Mouse (Mus musculus): ENCODE results near the gene Cnmd. TPM values are rescaled to one million over a fixed set of nuclear protein-coding genes. Genes with fewer than 3 reads are reported as not detected.

Gene Cnmd
- total and polyA plus RNA-seq, 2 experiments from 2014 or later = 0.98 TPM; not detected in 1

GRCm38 (mm10) chr14:79594069-79594468 lies 67.9 kb downstream of the Cnmd start:
- H3K27ac ChIP-seq (ENCODE audit: low read depth) = no peak overlapping the region
- no peak overlapping the region for H3K4me3 ChIP-seq (ENCODE audit: low read depth, low read length)
- no peaks in the 10 kb centered on the region for H3K9me3 ChIP-seq (replicated peaks; ENCODE audit: control insufficient read depth, low read length)
- peaks cover 7% of the 10 kb centered on the region; the same call in 1 of the 2 replicates for H3K4me1 ChIP-seq (ENCODE audit: control insufficient read depth, insufficient read depth)
- no peak for DNase-seq (ENCODE audit: low spot score)
- TF ChIP-seq EP300 (IDR thresholded peaks at IDR 0.05; ENCODE audit: low read depth) (no peak), CTCF (IDR thresholded peaks at IDR 0.05; ENCODE audit: low read depth) (no peak)
- no peak overlapping the region for H3K9ac ChIP-seq (replicated peaks; ENCODE audit: low read depth, low read length)
- peaks cover 33% of the 10 kb centered on the region for H3K36me3 ChIP-seq (replicated peaks; ENCODE audit: control insufficient read depth, insufficient read depth, low read length)
- ATAC-seq (ENCODE audit: insufficient read depth, low read depth) = no peak
- WGBS = 84% methylated on average over 5 of the region's 5 CpGs
- no peak overlapping the region for H3K4me2 ChIP-seq (ENCODE audit: low read depth, low read length)
- H3K27me3 ChIP-seq (ENCODE audit: control insufficient read depth, insufficient read depth, low read length) = no peaks in the 10 kb centered on the region

GRCm38 (mm10) chr14:79591611-79592010 lies 70.4 kb downstream of the Cnmd start:
- H3K36me3 ChIP-seq (replicated peaks; ENCODE audit: control insufficient read depth, insufficient read depth, low read length) = peaks cover 12% of the 10 kb centered on the region
- DNase-seq (ENCODE audit: low spot score) = no peak
- no peaks in the 10 kb centered on the region for H3K9me3 ChIP-seq (replicated peaks; ENCODE audit: control insufficient read depth, low read length)
- no peak overlapping the region for H3K4me3 ChIP-seq (ENCODE audit: low read depth, low read length)
- TF ChIP-seq CTCF (IDR thresholded peaks at IDR 0.05; ENCODE audit: low read depth) (no peak), EP300 (IDR thresholded peaks at IDR 0.05; ENCODE audit: low read depth) (no peak)
- no peak overlapping the region for H3K9ac ChIP-seq (replicated peaks; ENCODE audit: low read depth, low read length)
- 88% methylated on average over 2 of the region's 2 CpGs for WGBS
- no peak overlapping the region for H3K27ac ChIP-seq (ENCODE audit: low read depth)
- no peak for ATAC-seq (ENCODE audit: insufficient read depth, low read depth)
- H3K4me1 ChIP-seq (ENCODE audit: control insufficient read depth, insufficient read depth) = peaks cover 18% of the 10 kb centered on the region
- no peak overlapping the region for H3K4me2 ChIP-seq (ENCODE audit: low read depth, low read length)
- H3K27me3 ChIP-seq (ENCODE audit: control insufficient read depth, insufficient read depth, low read length) = no peaks in the 10 kb centered on the region

- Histone ChIP-seq H3K27me3 (ENCODE audit: control insufficient read depth, insufficient read depth, low read length) (no peaks in the 10 kb centered on the region), H3K36me3 (replicated peaks; ENCODE audit: control insufficient read depth, insufficient read depth, low read length) (peaks cover 7% of the 10 kb centered on the region), H3K4me1 (ENCODE audit: control insufficient read depth, insufficient read depth) (peaks cover 22% of the 10 kb centered on the region), H3K9ac (replicated peaks; ENCODE audit: low read depth, low read length) (no peak overlapping the region), H3K27ac (ENCODE audit: low read depth) (no peak overlapping the region), H3K4me2 (ENCODE audit: low read depth, low read length) (no peak overlapping the region), H3K4me3 (ENCODE audit: low read depth, low read length) (no peak overlapping the region), H3K9me3 (replicated peaks; ENCODE audit: control insufficient read depth, low read length) (no peaks in the 10 kb centered on the region)
- ATAC-seq (ENCODE audit: insufficient read depth, low read depth) (no peak), DNase-seq (ENCODE audit: low spot score) (no peak)
- WGBS = 97% methylated on average over 8 of the region's 8 CpGs
- TF ChIP-seq EP300 (IDR thresholded peaks at IDR 0.05; ENCODE audit: low read depth) (no peak), CTCF (IDR thresholded peaks at IDR 0.05; ENCODE audit: low read depth) (no peak)
Measured at GRCm38 (mm10) chr14:79590916-79591315, 71.1 kb downstream of the Cnmd start.

GRCm38 (mm10) chr14:79589401-79589800 lies 72.6 kb downstream of the Cnmd start:
- H3K9ac ChIP-seq (replicated peaks; ENCODE audit: low read depth, low read length) = no peak overlapping the region
- H3K4me2 ChIP-seq (ENCODE audit: low read depth, low read length) = peak overlapping the region; percentile 87; the same call in 1 of the 2 replicates
- WGBS = 88% methylated on average over 6 of the region's 6 CpGs
- DNase-seq (ENCODE audit: low spot score) = no peak
- no peaks in the 10 kb centered on the region; the same call in 1 of the 2 replicates for H3K36me3 ChIP-seq (replicated peaks; ENCODE audit: control insufficient read depth, insufficient read depth, low read length)
- H3K4me3 ChIP-seq (ENCODE audit: low read depth, low read length) = no peak overlapping the region
- H3K4me1 ChIP-seq (ENCODE audit: control insufficient read depth, insufficient read depth) = peaks cover 22% of the 10 kb centered on the region
- no peak for ATAC-seq (ENCODE audit: insufficient read depth, low read depth)
- H3K9me3 ChIP-seq (replicated peaks; ENCODE audit: control insufficient read depth, low read length) = no peaks in the 10 kb centered on the region
- no peaks in the 10 kb centered on the region for H3K27me3 ChIP-seq (ENCODE audit: control insufficient read depth, insufficient read depth, low read length)
- H3K27ac ChIP-seq (ENCODE audit: low read depth) = no peak overlapping the region
- TF ChIP-seq CTCF (IDR thresholded peaks at IDR 0.05; ENCODE audit: low read depth) (no peak), EP300 (IDR thresholded peaks at IDR 0.05; ENCODE audit: low read depth) (no peak)

- Histone ChIP-seq H3K36me3 (replicated peaks; ENCODE audit: control insufficient read depth, insufficient read depth, low read length) (no peaks in the 10 kb centered on the region), H3K27me3 (ENCODE audit: control insufficient read depth, insufficient read depth, low read length) (no peaks in the 10 kb centered on the region), H3K4me1 (ENCODE audit: control insufficient read depth, insufficient read depth) (peaks cover 19% of the 10 kb centered on the region), H3K9ac (replicated peaks; ENCODE audit: low read depth, low read length) (peak overlapping the region; percentile 65; the same call in 1 of the 2 replicates), H3K4me2 (ENCODE audit: low read depth, low read length) (peak overlapping the region; percentile 87), H3K9me3 (replicated peaks; ENCODE audit: control insufficient read depth, low read length) (no peaks in the 10 kb centered on the region), H3K4me3 (ENCODE audit: low read depth, low read length) (peak overlapping the region; percentile 59), H3K27ac (ENCODE audit: low read depth) (no peak overlapping the region)
- WGBS = 67% methylated on average over 9 of the region's 9 CpGs
- DNase-seq (ENCODE audit: low spot score) (no peak), ATAC-seq (ENCODE audit: insufficient read depth, low read depth) (no peak)
- TF ChIP-seq EP300 (IDR thresholded peaks at IDR 0.05; ENCODE audit: low read depth) (no peak), CTCF (IDR thresholded peaks at IDR 0.05; ENCODE audit: low read depth) (no peak)
Measured at GRCm38 (mm10) chr14:79588534-79588951, 73.4 kb downstream of the Cnmd start.

GRCm38 (mm10) chr14:79587852-79588229 lies 74.1 kb downstream of the Cnmd start:
- Histone ChIP-seq H3K27me3 (ENCODE audit: control insufficient read depth, insufficient read depth, low read length) (no peaks in the 10 kb centered on the region), H3K4me2 (ENCODE audit: low read depth, low read length) (peak overlapping the region; percentile 87), H3K4me3 (ENCODE audit: low read depth, low read length) (peak overlapping the region; percentile 59), H3K27ac (ENCODE audit: low read depth) (peak overlapping the region; percentile 95), H3K9ac (replicated peaks; ENCODE audit: low read depth, low read length) (peak overlapping the region; percentile 65), H3K36me3 (replicated peaks; ENCODE audit: control insufficient read depth, insufficient read depth, low read length) (no peaks in the 10 kb centered on the region), H3K9me3 (replicated peaks; ENCODE audit: control insufficient read depth, low read length) (no peaks in the 10 kb centered on the region), H3K4me1 (ENCODE audit: control insufficient read depth, insufficient read depth) (peaks cover 19% of the 10 kb centered on the region)
- WGBS = 1% methylated on average over 9 of the region's 9 CpGs
- no peak for DNase-seq (ENCODE audit: low spot score)
- peak; percentile 3; the same call in 1 of the 2 replicates for ATAC-seq (ENCODE audit: insufficient read depth, low read depth)
- TF ChIP-seq CTCF (IDR thresholded peaks at IDR 0.05; ENCODE audit: low read depth) (no peak), EP300 (IDR thresholded peaks at IDR 0.05; ENCODE audit: low read depth) (no peak)

Other genes starting within 250 kb of the Cnmd start
- 12.2 and 18.8 TPM in 2 replicates for gene Kbtbd7, start 235.7 kb downstream of the Cnmd start, total RNA-seq (2014; rRNA removed; ENCODE audit: low replicate concordance)
- 5.5 and 5.8 TPM in 2 replicates for gene Kbtbd7, start 235.7 kb downstream of the Cnmd start, polyA plus RNA-seq (2015; fragmentation: Nextera tagmentation; extraction: Ambion mirVana)
- 0.23 and 1.2 TPM in 2 replicates for gene Kbtbd6, start 210.3 kb downstream of the Cnmd start, total RNA-seq (2014; rRNA removed; ENCODE audit: low replicate concordance)
- gene Kbtbd6, start 210.3 kb downstream of the Cnmd start, polyA plus RNA-seq (2015; fragmentation: Nextera tagmentation; extraction: Ambion mirVana) = 0.48 and 0.58 TPM in 2 replicates
- gene Elf1, start 181.0 kb downstream of the Cnmd start, total RNA-seq (2014; rRNA removed; ENCODE audit: low replicate concordance) = 11.0 and 13.2 TPM in 2 replicates
- gene Elf1, start 181.0 kb downstream of the Cnmd start, polyA plus RNA-seq (2015; fragmentation: Nextera tagmentation; extraction: Ambion mirVana) = 7.0 and 7.4 TPM in 2 replicates
- 9.5 and 10.0 TPM in 2 replicates for gene Wbp4, start 180.7 kb downstream of the Cnmd start, total RNA-seq (2014; rRNA removed; ENCODE audit: low replicate concordance)
- 26.6 and 27.2 TPM in 2 replicates for gene Wbp4, start 180.7 kb downstream of the Cnmd start, polyA plus RNA-seq (2015; fragmentation: Nextera tagmentation; extraction: Ambion mirVana)
- gene Sugt1, start 74.5 kb downstream of the Cnmd start, total RNA-seq (2014; rRNA removed; ENCODE audit: low replicate concordance) = 24.8 and 33.1 TPM in 2 replicates
- 95.5 and 102 TPM in 2 replicates for gene Sugt1, start 74.5 kb downstream of the Cnmd start, polyA plus RNA-seq (2015; fragmentation: Nextera tagmentation; extraction: Ambion mirVana)
- gene Pcdh8, start 109.1 kb upstream of the Cnmd start, total RNA-seq (2014; rRNA removed; ENCODE audit: low replicate concordance) = not detected in 2 replicates
- 0.14 TPM in 1 of 2 replicates, not detected in the other for gene Pcdh8, start 109.1 kb upstream of the Cnmd start, polyA plus RNA-seq (2015; fragmentation: Nextera tagmentation; extraction: Ambion mirVana)